Mouse (Mus musculus) ES-E14 (cell line): ENCODE measurements around the gene Wdr18. TPM values are rescaled to one million over a fixed set of nuclear protein-coding genes. Genes with fewer than 3 reads are reported as not detected.

Source experiments
- DNase-seq: peaks from one replicate; pipeline ENCODE4 v3.0.0-alpha.2; 2013; ENCODE audit warnings: low read depth, low spot score
- H3K27ac ChIP-seq: 2 replicates; pipeline ENCODE4 v1.5.1; 2012; ENCODE audit warnings: low read depth, mild to moderate bottlenecking, low read length, moderate library complexity, mixed read lengths; ENCODE audit not compliant: poor library complexity, insufficient read depth, severe bottlenecking
- H3K36me3 ChIP-seq: 2 replicates; pipeline ENCODE4 v1.6.1; 2012; ENCODE audit warnings: mild to moderate bottlenecking, low read length, moderate library complexity, mixed read lengths; ENCODE audit not compliant: control insufficient read depth, poor library complexity, insufficient read depth, severe bottlenecking
- H3K4me1 ChIP-seq, 2 experiments: fragments of 150-350 bp in 1 of 2; sonication (generic) in 1 of 2; 2 replicates each; pipeline ENCODE4 v1.6.1; 2012; ENCODE audit warnings: low read length in 2 of 2, mild to moderate bottlenecking in 1 of 2, mixed read lengths in 1 of 2; ENCODE audit not compliant: control insufficient read depth in 2 of 2, insufficient read depth in 2 of 2, poor library complexity in 1 of 2
- H3K4me3 ChIP-seq, 2 experiments: fragments of 150-350 bp in 1 of 2; sonication (generic) in 1 of 2; 2 replicates each; pipeline ENCODE4 v1.5.1; 2012; ENCODE audit warnings: low read length in 2 of 2, low read depth in 1 of 2, mild to moderate bottlenecking in 1 of 2, mixed read lengths in 1 of 2; ENCODE audit not compliant: insufficient read depth in 1 of 2, poor library complexity in 1 of 2, severe bottlenecking in 1 of 2
- H3K9ac ChIP-seq: 2 replicates; pipeline ENCODE4 v1.6.1; 2012; ENCODE audit warnings: low read depth, mild to moderate bottlenecking, low read length, mixed read lengths; ENCODE audit not compliant: poor library complexity, insufficient read depth, severe bottlenecking
- H3K9me3 ChIP-seq: fragments of 150-350 bp; sonication (generic); 2 replicates; pipeline ENCODE4 v1.6.1; 2012; ENCODE audit warnings: low read depth, mild to moderate bottlenecking, low read length; ENCODE audit not compliant: control insufficient read depth, insufficient read depth
- CHD2 ChIP-seq: IDR thresholded peaks from 2 replicates; pipeline ENCODE4 v1.6.1; 2014; ENCODE audit warnings: mild to moderate bottlenecking, low read depth, low read length, inconsistent platforms
- HCFC1 ChIP-seq: IDR thresholded peaks from 2 replicates; pipeline ENCODE4 v1.6.1; 2012; ENCODE audit warnings: low read length, inconsistent platforms, borderline replicate concordance; ENCODE audit not compliant: insufficient read depth
- MAFK ChIP-seq: IDR thresholded peaks from 2 replicates; pipeline ENCODE4 v1.6.1; 2014; ENCODE audit warnings: mild to moderate bottlenecking, low read depth, low read length, inconsistent platforms; ENCODE audit not compliant: insufficient read depth
- ZC3H11A ChIP-seq: IDR thresholded peaks from 2 replicates; pipeline ENCODE4 v1.6.1; 2012; ENCODE audit warnings: low read depth, mild to moderate bottlenecking, inconsistent platforms, low read length, borderline replicate concordance
- ZNF384 ChIP-seq: IDR thresholded peaks from 2 replicates; pipeline ENCODE4 v1.6.1; 2012; ENCODE audit warnings: low read depth, low read length, inconsistent platforms
- in situ Hi-C, 2 experiments: fragments of 600-800 bp; cut with MboI; formaldehyde crosslinking; loops; one replicate each; pipeline ENCODE4 v1.15.1; 2025; ENCODE audit warnings: low sequenced_read_pairs in 2 of 2, inconsistent platforms in 1 of 2; ENCODE audit not compliant: unreplicated experiment in 2 of 2
- total RNA-seq: library from RNA; depleted of rRNA; stranded (reverse); fragments of 300-350 nt; gene quantifications from 2 replicates; pipeline ENCODE4 v1.2.3, GENCODE M21; 2012

Gene Wdr18
- total RNA-seq, 1 experiment: 155 TPM

DNA sequence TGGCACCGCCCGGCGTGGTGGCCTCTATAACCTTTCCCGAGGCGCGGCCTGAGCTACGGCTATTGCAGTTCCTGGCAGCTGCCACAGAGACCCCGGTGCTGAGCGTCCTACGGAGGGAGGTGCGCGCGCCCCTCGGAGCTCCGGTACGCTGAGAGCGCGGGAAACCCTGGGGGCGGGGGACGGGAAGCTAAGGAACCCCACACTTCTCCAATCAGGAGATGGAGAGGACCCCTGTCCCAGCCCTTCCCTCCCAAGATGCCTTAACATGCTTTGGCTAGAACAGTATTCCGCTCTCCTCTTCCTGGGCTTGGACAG is 11.2 kb downstream of the Wdr18 start:
- in situ Hi-C loops: no loop called here
- peaks cover 0 to 12% of the 10 kb centered on the region in 2 experiments; a peak in 1 of 4 replicates for H3K4me1 ChIP-seq
- peaks cover 27% of the 10 kb centered on the region for H3K36me3 ChIP-seq
- peak overlapping the region; percentile 65 to 72 for H3K4me3 ChIP-seq
- no peak overlapping the region for H3K27ac ChIP-seq
- H3K9me3 ChIP-seq: no peaks in the 10 kb centered on the region
- DNase-seq: no peak
- TF ChIP-seq ZC3H11A: no peak
- TF ChIP-seq ZNF384: no peak
- no peak for TF ChIP-seq MAFK
- TF ChIP-seq HCFC1: no peak
- TF ChIP-seq CHD2: no peak
- peak overlapping the region; percentile 71 for H3K9ac ChIP-seq

DNA sequence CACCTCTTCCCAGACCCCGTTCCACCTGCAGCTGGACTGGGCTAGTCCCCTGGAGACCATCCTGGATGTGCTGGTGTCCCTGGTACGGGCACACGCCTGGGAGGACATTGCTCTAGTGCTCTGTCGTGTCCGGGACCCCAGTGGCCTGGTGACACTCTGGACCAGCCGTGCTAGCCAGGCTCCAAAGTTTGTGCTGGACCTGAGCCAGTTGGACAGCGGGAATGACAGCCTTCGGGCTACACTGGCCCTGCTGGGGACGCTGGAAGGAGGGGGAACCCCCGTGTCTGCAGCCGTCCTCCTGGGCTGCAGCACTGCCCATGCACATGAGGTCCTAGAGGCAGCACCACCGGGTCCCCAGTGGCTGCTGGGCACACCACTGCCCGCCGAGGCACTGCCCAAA is 12.9 kb downstream of the Wdr18 start:
- no peak overlapping the region for H3K9ac ChIP-seq
- no peak overlapping the region for H3K4me3 ChIP-seq
- no peak for TF ChIP-seq ZNF384
- TF ChIP-seq ZC3H11A: no peak
- no peak for TF ChIP-seq MAFK
- TF ChIP-seq CHD2: no peak
- TF ChIP-seq HCFC1: no peak
- DNase-seq: no peak
- in situ Hi-C loops: no loop called here
- peaks cover 0 to 17% of the 10 kb centered on the region in 2 experiments; a peak in 2 of 4 replicates for H3K4me1 ChIP-seq
- H3K36me3 ChIP-seq: peaks cover 15% of the 10 kb centered on the region
- H3K9me3 ChIP-seq: no peaks in the 10 kb centered on the region
- H3K27ac ChIP-seq: no peak overlapping the region

DNA sequence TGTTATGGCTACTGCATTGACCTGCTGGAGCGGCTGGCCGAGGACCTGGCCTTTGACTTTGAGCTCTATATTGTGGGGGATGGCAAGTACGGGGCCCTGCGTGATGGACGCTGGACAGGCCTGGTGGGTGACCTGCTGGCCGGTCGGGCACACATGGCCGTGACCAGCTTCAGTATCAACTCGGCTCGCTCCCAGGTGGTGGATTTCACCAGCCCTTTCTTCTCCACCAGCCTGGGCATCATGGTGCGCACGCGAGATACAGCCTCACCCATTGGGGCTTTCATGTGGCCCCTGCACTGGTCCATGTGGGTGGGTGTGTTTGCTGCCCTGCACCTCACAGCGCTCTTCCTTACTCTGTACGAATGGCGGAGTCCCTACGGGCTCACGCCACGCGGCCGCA is 14.1 kb downstream of the Wdr18 start:
- H3K36me3 ChIP-seq: peaks cover 17% of the 10 kb centered on the region

DNA sequence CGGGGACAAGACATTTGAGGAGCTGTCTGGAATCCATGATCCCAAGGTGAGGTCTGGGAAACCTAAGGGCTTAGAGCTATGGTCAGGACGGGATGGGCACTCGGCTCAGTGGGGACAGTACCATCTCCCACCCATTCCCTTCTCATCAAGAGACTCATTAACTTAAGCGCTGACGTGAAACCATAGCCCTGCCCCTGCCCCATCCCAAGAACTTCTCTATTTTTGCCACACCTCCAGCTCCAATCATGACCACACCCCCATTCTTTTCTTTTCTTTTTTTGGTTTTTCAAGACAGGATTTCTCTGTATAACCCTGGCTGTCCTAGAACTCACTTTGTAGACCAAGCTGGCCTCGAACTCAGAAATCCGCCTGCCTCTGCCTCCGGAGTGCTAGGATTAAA is 14.7 kb downstream of the Wdr18 start:
- TF ChIP-seq HCFC1 (no peak), MAFK (no peak), ZC3H11A (no peak), CHD2 (no peak), ZNF384 (no peak)
- no peak for DNase-seq
- H3K36me3 ChIP-seq: peaks cover 19% of the 10 kb centered on the region
- H3K4me1 ChIP-seq: peaks cover 1 to 34% of the 10 kb centered on the region in 2 experiments; a peak in 3 of 4 replicates
- no peaks in the 10 kb centered on the region for H3K9me3 ChIP-seq
- H3K9ac ChIP-seq: no peak overlapping the region
- in situ Hi-C loops: loop anchor here in 1 of 2 experiments (25.0 kb wide), 1 partner anchor 138 kb away; the partner anchor contains the start of genes Sbno2 and Stk11
- H3K27ac ChIP-seq: no peak overlapping the region
- H3K4me3 ChIP-seq: no peak overlapping the region

More for the DNA sequence above, 14.1 kb downstream of the Wdr18 start:
- Histone ChIP-seq H3K9me3 (no peaks in the 10 kb centered on the region), H3K4me3 (no peak overlapping the region), H3K27ac (no peak overlapping the region), H3K9ac (no peak overlapping the region), H3K4me1 (peaks cover 0 to 28% of the 10 kb centered on the region in 2 experiments; a peak in 2 of 4 replicates)
- in situ Hi-C loops: no loop called here
- no peak for DNase-seq
- TF ChIP-seq ZC3H11A: no peak

DNA sequence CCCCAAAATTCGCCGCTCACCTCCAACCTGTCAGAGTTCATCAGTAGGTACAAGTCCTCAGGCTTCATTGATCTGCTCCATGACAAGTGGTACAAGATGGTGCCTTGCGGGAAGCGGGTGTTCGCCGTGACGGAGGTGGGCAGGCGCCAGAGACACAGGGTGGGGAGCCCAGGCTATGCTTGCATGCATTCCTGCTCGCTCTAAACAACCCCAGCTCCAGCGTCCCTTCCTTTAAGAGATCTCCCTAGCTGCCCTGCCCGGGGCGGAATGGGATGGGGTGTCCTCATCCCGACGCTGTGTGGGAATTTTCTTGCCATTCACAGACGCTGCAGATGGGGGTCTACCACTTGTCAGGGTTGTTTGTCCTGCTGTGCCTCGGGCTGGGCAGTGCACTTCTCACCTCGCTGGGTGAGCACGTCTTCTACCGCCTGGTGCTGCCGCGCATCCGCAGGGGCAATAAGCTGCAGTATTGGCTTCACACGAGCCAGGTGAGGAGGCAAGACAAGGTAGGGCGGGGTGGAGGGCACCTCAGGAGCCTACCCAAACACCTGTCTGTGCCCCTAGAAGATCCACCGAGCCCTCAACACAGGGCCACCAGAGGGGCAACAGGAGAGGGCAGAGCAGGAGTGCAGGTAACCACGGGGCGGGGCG is 16.2 kb downstream of the Wdr18 start:
- DNase-seq: no peak
- in situ Hi-C loops: loop anchor here in 1 of 2 experiments (25.0 kb wide), 1 partner anchor 136 kb away; the partner anchor contains the start of genes Sbno2 and Stk11
- TF ChIP-seq HCFC1 (no peak), MAFK (no peak), ZNF384 (no peak), ZC3H11A (no peak), CHD2 (no peak)
- peaks cover 24% of the 10 kb centered on the region for H3K36me3 ChIP-seq
- H3K9ac ChIP-seq: no peak overlapping the region
- H3K4me1 ChIP-seq: peaks cover 1 to 40% of the 10 kb centered on the region in 2 experiments; a peak in 3 of 4 replicates
- peak overlapping the region; percentile 1 to 59; a peak in 3 of 4 replicates for H3K4me3 ChIP-seq
- H3K27ac ChIP-seq: no peak overlapping the region
- H3K9me3 ChIP-seq: no peaks in the 10 kb centered on the region
